Mouse (Mus musculus) thymus, postnatal 0 days (tissue): ENCODE measurements around the gene Mfsd7a. TPM values are rescaled to one million over a fixed set of nuclear protein-coding genes. Genes with fewer than 3 reads are reported as not detected.

Experiments used
- DNase-seq: peaks from one replicate; pipeline ENCODE4 v3.0.0-alpha.2; 2015; ENCODE audit warnings: low spot score
- polyA plus RNA-seq: library from polyadenylated mRNA; unstranded; fragments of >200 nt; fragmentation: Nextera tagmentation; extraction: Ambion mirVana; gene quantifications from 2 replicates; pipeline ENCODE4 v1.2.1, GENCODE M21; 2015

Gene Mfsd7a
- polyA plus RNA-seq, 1 experiment from 2014 or later: 0.27 TPM

DNA sequence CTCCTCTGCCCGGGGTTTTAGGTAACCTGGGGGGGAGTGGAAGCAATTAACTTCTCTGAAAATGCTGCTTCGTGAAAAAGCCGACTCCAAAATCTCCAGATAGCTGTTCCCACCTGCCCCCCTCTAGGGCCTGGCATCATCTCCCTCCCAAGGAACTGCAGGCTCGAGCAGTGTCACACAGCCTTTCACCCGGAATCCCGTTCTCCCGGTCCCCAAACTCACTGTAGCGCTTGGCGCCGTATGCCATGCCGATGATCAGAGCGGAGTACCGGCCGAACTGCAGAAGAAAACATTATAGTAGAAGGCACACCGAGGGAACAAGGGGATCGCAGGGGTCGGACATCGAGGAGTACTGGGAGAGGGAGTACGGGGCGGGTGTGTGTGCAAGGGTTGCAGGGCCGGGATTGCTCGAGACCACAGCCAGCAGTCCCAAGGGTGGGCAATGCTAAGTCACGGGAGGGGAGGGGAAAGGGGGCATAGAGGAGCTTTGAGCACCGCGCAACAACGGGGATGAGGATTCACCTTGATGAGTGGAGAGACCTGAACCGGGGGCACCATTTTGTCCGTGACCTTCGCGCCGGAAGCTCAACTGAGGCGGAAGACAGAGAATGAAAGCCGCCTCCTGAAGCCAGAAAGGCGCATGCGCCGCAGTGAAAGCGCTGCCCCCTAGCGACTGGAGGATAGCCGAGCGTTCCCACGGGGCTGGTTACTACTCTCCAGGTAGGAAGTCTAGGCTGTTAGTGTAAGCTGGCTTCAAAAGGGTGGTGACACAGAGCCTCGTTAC is 14.7 kb downstream of the Mfsd7a start, which contains the start of gene Atp5k:
Gene Atp5k, minus strand, starts transcription at position 645 of the 784 bp plus-strand sequence.
- peak; percentile 96 for DNase-seq

DNA sequence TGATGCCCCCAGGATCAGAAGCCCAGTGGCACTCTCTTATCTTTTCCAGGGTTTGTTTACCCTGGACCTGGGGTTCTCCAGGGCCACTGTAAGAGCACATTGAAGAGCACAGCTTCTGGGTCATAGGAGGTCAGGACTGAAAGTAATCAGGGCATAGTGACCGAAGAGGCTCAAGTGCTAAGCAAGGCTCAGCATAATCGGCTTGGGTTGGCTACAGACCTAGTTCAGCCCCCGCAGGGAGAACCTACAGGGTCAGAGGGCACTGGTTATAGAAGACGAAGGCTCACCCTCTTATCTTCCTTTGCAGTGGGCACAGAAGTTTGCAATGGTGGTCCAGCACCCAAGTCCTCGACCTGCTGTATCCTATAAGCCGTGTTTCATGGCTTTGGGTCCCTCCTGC is 17.5 kb downstream of the Mfsd7a start:
- no peak for DNase-seq

DNA sequence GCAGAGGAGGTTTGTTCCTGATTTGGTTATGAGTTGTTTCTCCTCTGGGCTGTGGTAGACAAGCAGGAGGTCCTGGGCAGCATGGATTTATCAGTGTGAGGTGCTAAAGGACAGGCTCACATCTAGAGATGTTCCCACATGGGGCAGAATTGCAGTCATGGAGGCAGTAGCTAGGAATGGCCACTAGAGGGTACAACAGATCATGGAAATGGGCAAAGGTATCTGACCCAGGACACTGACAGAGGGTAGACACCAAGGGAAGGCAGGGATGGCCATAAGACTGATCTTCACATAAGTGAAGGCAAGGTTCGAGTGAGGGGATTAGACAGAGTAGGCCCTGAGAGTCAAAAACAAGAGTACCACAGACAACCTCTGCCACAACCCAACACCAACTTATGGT is 21.5 kb downstream of the Mfsd7a start:
- peak; percentile 48 for DNase-seq

DNA sequence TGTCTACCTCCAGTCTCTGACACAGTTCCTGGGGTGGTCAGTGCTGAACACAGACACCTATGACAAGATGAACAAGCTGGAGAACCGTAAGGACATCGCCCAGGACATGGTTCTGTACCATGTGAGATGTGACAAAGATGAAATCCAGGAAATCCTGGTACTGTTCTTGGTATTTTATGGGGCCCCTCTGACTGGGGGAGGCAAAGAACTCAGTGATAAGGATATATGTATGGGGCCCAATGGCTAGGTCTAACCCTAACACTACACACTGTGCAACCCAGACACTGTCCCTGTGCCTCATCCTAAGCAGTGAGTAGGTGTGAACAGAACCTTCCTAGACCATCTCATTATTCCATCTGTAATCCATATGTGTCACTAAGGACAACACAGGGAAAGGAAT is 25.3 kb downstream of the Mfsd7a start:
- DNase-seq: no peak

DNA sequence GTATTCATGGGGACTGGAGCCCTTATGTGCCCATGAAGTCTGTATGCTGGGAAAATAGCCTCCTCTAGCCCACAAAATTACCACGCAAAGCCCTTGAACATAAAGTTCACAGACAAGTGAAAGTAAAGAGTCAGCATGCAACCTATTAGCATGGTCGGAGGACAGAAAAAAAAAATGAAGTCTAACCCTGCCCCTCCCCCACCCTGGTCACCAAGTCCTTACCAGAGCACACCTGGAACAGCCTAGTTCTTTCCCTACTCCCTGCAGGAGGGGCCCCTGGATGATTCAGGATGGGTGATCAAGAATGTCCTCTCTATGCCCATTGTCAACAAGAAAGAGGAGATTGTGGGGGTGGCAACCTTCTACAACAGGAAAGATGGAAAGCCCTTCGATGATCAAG is 25.9 kb downstream of the Mfsd7a start:
- no peak for DNase-seq

DNA sequence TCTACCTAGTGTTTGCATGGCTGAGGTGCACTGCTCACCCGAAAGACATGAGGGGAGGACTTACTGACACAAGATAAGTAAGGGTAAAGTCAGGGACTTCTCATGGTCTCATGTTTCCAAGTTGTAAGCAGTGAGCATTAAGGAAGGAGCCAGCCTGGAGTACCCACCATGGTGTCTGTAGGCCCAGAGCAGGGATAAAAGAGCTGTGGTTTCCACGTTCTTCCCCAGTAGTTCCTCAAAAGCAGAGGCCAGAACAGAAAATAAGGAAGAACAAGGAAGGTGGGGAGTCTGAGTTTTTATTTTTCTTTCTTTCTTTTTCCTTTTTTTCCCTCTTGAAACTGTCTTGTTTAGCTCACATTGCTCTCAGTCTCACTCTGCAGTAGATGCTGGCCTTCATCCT is 34.0 kb downstream of the Mfsd7a start:
- no peak for DNase-seq

DNA sequence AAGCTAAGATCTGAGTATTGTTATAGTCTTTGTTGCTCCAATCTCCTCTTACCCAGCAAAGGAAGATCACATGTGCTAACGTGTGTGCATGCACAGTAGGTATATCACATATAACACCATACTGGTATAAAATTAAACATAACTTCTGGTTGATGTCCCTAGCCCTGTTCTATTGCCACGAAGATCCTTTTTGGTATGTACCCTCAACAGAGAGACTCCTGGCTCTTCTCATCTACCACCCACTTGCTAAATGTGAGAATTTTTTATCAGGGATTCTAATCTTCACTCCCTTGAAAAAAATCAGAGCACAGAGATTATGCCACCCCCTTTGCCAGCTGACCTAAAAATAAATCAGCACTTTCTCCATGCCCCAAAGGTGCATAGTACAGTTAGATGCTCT is 41.7 kb downstream of the Mfsd7a start:
- no peak for DNase-seq

DNA sequence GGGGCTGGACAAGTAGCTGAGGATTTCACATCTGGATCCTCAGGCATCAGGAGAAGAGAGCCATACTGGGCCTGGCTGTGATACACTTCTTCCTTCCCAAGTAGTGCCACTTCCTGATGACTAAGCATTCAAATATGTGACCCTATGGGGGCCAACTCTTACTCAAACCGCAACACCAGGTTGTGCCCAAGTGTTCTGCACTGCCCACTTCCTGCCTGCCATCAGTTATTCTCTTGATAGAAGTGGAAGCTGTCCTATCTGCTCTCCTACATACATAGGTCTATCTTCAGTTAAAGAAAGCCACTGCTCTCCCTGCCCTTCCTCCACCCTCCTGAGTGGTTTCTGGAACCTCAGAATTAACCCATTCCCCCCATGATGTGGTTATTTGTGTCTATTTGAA is 43.2 kb downstream of the Mfsd7a start:
- DNase-seq: no peak

DNA sequence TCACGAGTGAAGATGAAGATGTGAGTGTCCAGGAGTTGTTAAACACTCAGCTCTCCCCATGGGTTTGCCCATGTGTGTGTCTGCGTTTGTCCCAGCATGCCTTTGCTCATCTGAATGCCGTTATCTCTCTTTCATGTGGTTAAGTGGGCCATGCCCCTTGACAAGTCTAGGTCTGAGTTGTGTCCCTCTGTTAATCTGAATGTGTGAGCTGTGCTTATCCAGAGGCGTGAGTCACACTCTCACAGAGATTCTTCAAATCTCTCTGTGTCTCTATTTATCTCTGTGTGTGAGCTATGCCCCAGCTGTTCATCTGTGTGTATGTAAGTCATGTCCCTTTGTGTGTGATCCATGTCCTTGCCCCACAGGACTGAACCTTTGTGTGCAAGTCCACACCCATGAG is 45.2 kb downstream of the Mfsd7a start:
- no peak for DNase-seq

Other genes starting within 250 kb of the Mfsd7a start
- 40.6 and 43.2 TPM in 2 replicates for gene Dr1, start 180.0 kb downstream of the Mfsd7a start, polyA plus RNA-seq
- gene Pigg, start 136.3 kb downstream of the Mfsd7a start, polyA plus RNA-seq: 2.4 and 3.4 TPM in 2 replicates
- not detected in 2 replicates for gene Gm42517, start 81.0 kb downstream of the Mfsd7a start, polyA plus RNA-seq
- 0.14 and 0.17 TPM in 2 replicates for gene Pde6b, start 60.5 kb downstream of the Mfsd7a start, polyA plus RNA-seq
- 551 and 578 TPM in 2 replicates for gene Atp5k, start 14.4 kb downstream of the Mfsd7a start, polyA plus RNA-seq
- 7.8 and 8.3 TPM in 2 replicates for gene Pcgf3, start 12.3 kb upstream of the Mfsd7a start, polyA plus RNA-seq
- gene Cplx1, start 101.1 kb upstream of the Mfsd7a start, polyA plus RNA-seq: 0.20 and 0.22 TPM in 2 replicates
- gene Gak, start 180.9 kb upstream of the Mfsd7a start, polyA plus RNA-seq: 44.6 and 50.1 TPM in 2 replicates
- 25.2 and 28.3 TPM in 2 replicates for gene Tmem175, start 180.9 kb upstream of the Mfsd7a start, polyA plus RNA-seq
- gene Idua, start 211.4 kb upstream of the Mfsd7a start, polyA plus RNA-seq: 5.4 and 6.2 TPM in 2 replicates
- 5.0 and 6.6 TPM in 2 replicates for gene Dgkq, start 220.8 kb upstream of the Mfsd7a start, polyA plus RNA-seq
- gene Slc26a1, start 226.7 kb upstream of the Mfsd7a start, polyA plus RNA-seq: 0.14 and 0.20 TPM in 2 replicates
- gene Fgfrl1, start 243.5 kb upstream of the Mfsd7a start, polyA plus RNA-seq: 4.1 and 5.1 TPM in 2 replicates